Mouse (Mus musculus): ENCODE results near the gene Cenpt.

DNA sequence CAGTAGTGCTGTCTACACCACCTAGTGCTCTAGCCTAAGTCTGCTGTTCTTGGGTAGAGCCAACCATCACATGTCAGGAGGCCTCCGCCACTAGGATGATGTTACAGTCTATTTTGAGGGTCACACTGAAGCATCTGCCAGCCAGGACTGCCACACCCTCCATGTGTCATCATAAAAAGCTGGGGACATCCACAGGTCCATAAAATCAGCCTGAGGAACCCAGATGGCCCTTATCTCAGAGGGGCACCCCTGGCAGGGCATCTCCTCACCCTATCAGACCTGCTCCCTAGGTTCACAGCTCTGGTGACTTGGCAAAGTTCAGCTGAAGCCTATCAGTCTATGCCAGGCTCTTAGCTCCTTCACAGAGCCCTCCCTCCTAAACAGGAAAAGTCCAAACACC is 32.2 kb downstream of the Cenpt start:
- no peak for TF ChIP-seq CTCF (IDR thresholded peaks at IDR 0.05; ENCODE audit: control insufficient read depth, insufficient read depth, low read length)
- TF ChIP-seq POLR2A (IDR thresholded peaks at IDR 0.05; ENCODE audit: borderline replicate concordance, control insufficient read depth, low read depth, low read length) = no peak
